Mouse (Mus musculus) intestine, embryonic 15.5 days (tissue): ENCODE data around the gene Pik3r5. TPM values are rescaled to one million over a fixed set of nuclear protein-coding genes. Genes with fewer than 3 reads are reported as not detected.

ENCODE experiments used
- ATAC-seq: fragments of 200-750 bp; cut with Nextera tagmentation; 2 replicates; pipeline ENCODE4 v1.8.0; 2017; ENCODE audit warnings: moderate TSS enrichment, moderate library complexity
- H3K27ac ChIP-seq: fragments of 300-500 bp; sonication (generic); 2 replicates; pipeline ENCODE4 v1.5.1; 2015; ENCODE audit warnings: mild to moderate bottlenecking, inconsistent platforms
- H3K27me3 ChIP-seq: fragments of 300-500 bp; sonication (generic); replicated peaks from 2 replicates; pipeline ENCODE4 v1.6.1; 2015; ENCODE audit warnings: inconsistent platforms
- H3K36me3 ChIP-seq: fragments of 300-500 bp; sonication (generic); 2 replicates; pipeline ENCODE4 v1.6.1; 2015; ENCODE audit warnings: inconsistent platforms
- H3K4me1 ChIP-seq: fragments of 300-500 bp; sonication (generic); replicated peaks from 2 replicates; pipeline ENCODE4 v1.6.1; 2015; ENCODE audit warnings: inconsistent platforms
- H3K4me2 ChIP-seq: fragments of 300-500 bp; sonication (generic); replicated peaks from 2 replicates; pipeline ENCODE4 v1.6.1; 2015; ENCODE audit warnings: mild to moderate bottlenecking, inconsistent platforms
- H3K4me3 ChIP-seq: fragments of 300-500 bp; sonication (generic); replicated peaks from 2 replicates; pipeline ENCODE4 v1.5.1; 2015; ENCODE audit warnings: inconsistent platforms
- H3K9ac ChIP-seq: fragments of 300-500 bp; sonication (generic); 2 replicates; pipeline ENCODE4 v1.6.1; 2015; ENCODE audit warnings: inconsistent platforms
- H3K9me3 ChIP-seq: fragments of 300-500 bp; sonication (generic); 2 replicates; pipeline ENCODE4 v1.6.1; 2016; ENCODE audit warnings: inconsistent platforms
- WGBS: fragments of 180-500 bp; shearing (Covaris S2); methylation state at CpG from one replicate; pipeline ENCODE4 v1.1.7; 2015; 5-methylcytosine and 5-hydroxymethylcytosine counted together
- polyA plus RNA-seq: library from polyadenylated mRNA; unstranded; fragments of >200 nt; fragmentation: Nextera tagmentation; extraction: Ambion mirVana; gene quantifications from 2 replicates; pipeline ENCODE4 v1.2.1, GENCODE M21; 2015

Gene Pik3r5
- polyA plus RNA-seq, 1 experiment from 2014 or later: 0.49 TPM

DNA sequence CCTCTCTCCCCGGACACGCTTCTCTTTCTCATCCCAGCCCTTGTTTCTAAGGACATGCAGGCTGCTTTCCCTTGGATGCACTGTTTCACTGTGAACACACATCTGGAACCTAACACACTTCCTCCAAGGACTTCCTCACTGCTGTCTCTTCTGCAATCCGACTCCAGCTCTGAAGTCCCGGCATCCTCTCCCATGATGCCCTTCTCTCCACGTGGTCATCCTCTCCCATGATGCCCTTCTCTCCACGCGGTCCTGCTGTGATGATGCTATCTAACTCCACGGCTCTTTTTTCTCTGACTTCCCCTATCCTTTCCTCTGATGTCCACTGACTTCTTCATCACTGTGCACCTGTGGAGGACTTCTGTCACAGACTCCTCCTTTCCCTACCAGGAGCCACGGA is 8.2 kb downstream of the Pik3r5 start:
- H3K9me3 ChIP-seq: no peaks in the 10 kb centered on the region
- no peaks in the 10 kb centered on the region for H3K4me1 ChIP-seq
- ATAC-seq: no peak
- no peak overlapping the region for H3K4me3 ChIP-seq
- no peak overlapping the region for H3K27ac ChIP-seq
- no peak overlapping the region for H3K9ac ChIP-seq
- no peaks in the 10 kb centered on the region; the same call in 1 of the 2 replicates for H3K27me3 ChIP-seq
- no peaks in the 10 kb centered on the region for H3K36me3 ChIP-seq
- no peak overlapping the region for H3K4me2 ChIP-seq
- WGBS: 73% methylated on average over 9 of the region's 9 CpGs

DNA sequence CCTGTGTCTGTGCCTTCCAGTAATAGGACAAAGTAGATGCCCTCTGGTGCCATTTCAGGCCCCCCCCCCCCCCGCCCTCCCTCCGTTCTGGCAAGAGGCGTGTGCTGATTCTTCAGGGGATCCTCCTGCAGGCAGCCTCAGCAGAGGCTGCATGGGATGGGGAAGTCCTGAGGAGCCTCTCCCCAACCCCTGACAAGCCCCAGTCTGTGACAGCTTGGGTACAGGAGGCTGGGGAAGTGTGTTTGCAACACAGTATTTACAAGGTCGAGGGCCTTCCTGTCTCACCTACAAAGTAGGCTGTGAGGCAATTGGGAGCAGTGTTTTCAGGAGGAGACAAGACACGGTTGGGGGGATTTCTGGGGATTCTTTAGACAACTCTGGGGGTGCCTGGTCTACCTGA is 9.0 kb downstream of the Pik3r5 start:
- H3K4me3 ChIP-seq: no peak overlapping the region
- H3K9me3 ChIP-seq: no peaks in the 10 kb centered on the region
- no peak overlapping the region for H3K27ac ChIP-seq
- H3K36me3 ChIP-seq: no peaks in the 10 kb centered on the region
- H3K4me1 ChIP-seq: no peaks in the 10 kb centered on the region
- no peak overlapping the region for H3K4me2 ChIP-seq
- no peak for ATAC-seq
- 67% methylated on average over 5 of the region's 5 CpGs for WGBS
- H3K27me3 ChIP-seq: no peaks in the 10 kb centered on the region; the same call in 1 of the 2 replicates
- H3K9ac ChIP-seq: no peak overlapping the region

DNA sequence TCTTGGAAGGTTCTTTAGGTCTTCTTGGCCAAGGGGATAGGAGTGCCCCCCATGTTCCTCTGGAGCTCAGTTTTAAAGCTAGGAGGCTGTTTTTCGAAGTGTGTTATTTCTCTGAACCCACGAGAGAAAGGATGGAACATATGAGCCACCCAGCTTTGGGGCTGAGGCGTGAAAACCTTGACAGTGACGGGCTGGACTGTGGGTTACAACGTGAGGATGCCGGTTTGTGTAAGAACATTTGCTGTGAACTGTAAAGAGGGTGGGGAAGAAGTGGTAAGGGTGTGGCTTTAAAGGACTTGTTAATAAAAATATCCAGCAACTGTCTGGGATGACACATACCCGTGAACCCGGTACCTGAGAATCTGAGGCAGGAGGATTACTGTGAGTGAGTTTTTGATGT is 10.4 kb downstream of the Pik3r5 start:
- H3K9ac ChIP-seq: no peak overlapping the region
- no peaks in the 10 kb centered on the region for H3K9me3 ChIP-seq
- no peaks in the 10 kb centered on the region for H3K36me3 ChIP-seq
- H3K4me1 ChIP-seq: no peaks in the 10 kb centered on the region
- H3K4me3 ChIP-seq: no peak overlapping the region
- H3K27me3 ChIP-seq: no peaks in the 10 kb centered on the region; the same call in 1 of the 2 replicates
- 83% methylated on average over 8 of the region's 8 CpGs for WGBS
- no peak overlapping the region for H3K27ac ChIP-seq
- ATAC-seq: no peak
- no peak overlapping the region for H3K4me2 ChIP-seq

GRCm38 (mm10) chr11:68442983-68443638 is 11.2 kb downstream of the Pik3r5 start:
- no peak for ATAC-seq
- Histone ChIP-seq H3K4me2 (no peak overlapping the region), H3K27ac (no peak overlapping the region), H3K9ac (no peak overlapping the region), H3K36me3 (no peaks in the 10 kb centered on the region), H3K4me3 (no peak overlapping the region), H3K9me3 (no peaks in the 10 kb centered on the region), H3K27me3 (no peaks in the 10 kb centered on the region; the same call in 1 of the 2 replicates), H3K4me1 (no peaks in the 10 kb centered on the region)
- WGBS: 77% methylated on average over 12 of the region's 12 CpGs

- no peaks in the 10 kb centered on the region for H3K36me3 ChIP-seq
- H3K27me3 ChIP-seq: no peaks in the 10 kb centered on the region
- H3K4me1 ChIP-seq: no peaks in the 10 kb centered on the region
- 81% methylated on average over 4 of the region's 4 CpGs for WGBS
- H3K9ac ChIP-seq: no peak overlapping the region
- no peak for ATAC-seq
- no peaks in the 10 kb centered on the region for H3K9me3 ChIP-seq
- no peak overlapping the region for H3K27ac ChIP-seq
- no peak overlapping the region for H3K4me2 ChIP-seq
- H3K4me3 ChIP-seq: no peak overlapping the region
Observed at GRCm38 (mm10) chr11:68445901-68446300, 14.0 kb downstream of the Pik3r5 start.

GRCm38 (mm10) chr11:68446547-68446946 is 14.6 kb downstream of the Pik3r5 start:
- Histone ChIP-seq H3K4me3 (no peak overlapping the region), H3K36me3 (no peaks in the 10 kb centered on the region), H3K27ac (no peak overlapping the region), H3K4me1 (0 out of 2 replicates have a peak, but pooled peaks cover 3% of the 10 kb centered on the region), H3K4me2 (no peak overlapping the region), H3K9ac (no peak overlapping the region), H3K27me3 (no peaks in the 10 kb centered on the region), H3K9me3 (no peaks in the 10 kb centered on the region)
- ATAC-seq: no peak
- 89% methylated on average over 4 of the region's 4 CpGs for WGBS

GRCm38 (mm10) chr11:68447242-68447641 is 15.3 kb downstream of the Pik3r5 start:
- WGBS: 82% methylated on average over 2 of the region's 2 CpGs
- H3K27ac ChIP-seq: no peak overlapping the region
- H3K36me3 ChIP-seq: no peaks in the 10 kb centered on the region
- no peak overlapping the region for H3K9ac ChIP-seq
- 0 out of 2 replicates have a peak, but pooled peaks cover 3% of the 10 kb centered on the region for H3K4me1 ChIP-seq
- H3K27me3 ChIP-seq: no peaks in the 10 kb centered on the region
- no peak for ATAC-seq
- H3K4me3 ChIP-seq: no peak overlapping the region
- H3K9me3 ChIP-seq: no peaks in the 10 kb centered on the region
- H3K4me2 ChIP-seq: no peak overlapping the region

- H3K27me3 ChIP-seq: no peaks in the 10 kb centered on the region
- H3K9me3 ChIP-seq: no peaks in the 10 kb centered on the region
- H3K4me3 ChIP-seq: no peak overlapping the region
- no peak overlapping the region for H3K4me2 ChIP-seq
- no peak overlapping the region for H3K27ac ChIP-seq
- H3K36me3 ChIP-seq: no peaks in the 10 kb centered on the region
- no peak for ATAC-seq
- no peak overlapping the region for H3K9ac ChIP-seq
- 0 out of 2 replicates have a peak, but pooled peaks cover 3% of the 10 kb centered on the region for H3K4me1 ChIP-seq
- 70% methylated on average over 7 of the region's 7 CpGs for WGBS
Observed at GRCm38 (mm10) chr11:68448356-68448755, 16.4 kb downstream of the Pik3r5 start.

DNA sequence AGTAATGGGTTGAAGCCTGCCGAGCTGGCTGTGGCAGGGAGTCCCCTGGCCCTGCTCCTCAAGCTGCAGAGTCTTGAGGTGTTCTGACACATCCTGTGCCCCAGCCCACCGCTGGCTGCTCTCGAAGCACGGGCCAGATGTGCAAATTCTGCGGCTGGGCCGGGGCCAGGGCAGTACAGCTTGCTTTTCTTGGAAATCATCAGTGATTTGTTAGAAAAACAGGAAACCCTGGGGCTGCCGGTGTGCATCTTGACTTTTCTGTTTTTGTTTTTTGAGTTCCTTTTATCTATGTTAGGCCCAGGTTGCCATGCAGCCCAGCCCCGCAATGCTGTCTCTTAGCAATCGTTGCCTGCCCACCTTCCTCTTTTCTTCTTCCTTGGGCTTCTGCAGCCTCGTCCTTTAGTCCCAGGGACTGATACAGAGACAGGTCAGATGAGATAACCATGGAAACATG is 19.4 kb downstream of the Pik3r5 start:
- no peak for ATAC-seq
- no peak overlapping the region for H3K4me3 ChIP-seq
- 54% methylated on average over 10 of the region's 10 CpGs for WGBS
- no peaks in the 10 kb centered on the region for H3K36me3 ChIP-seq
- 0 out of 2 replicates have a peak, but pooled peaks cover 3% of the 10 kb centered on the region for H3K4me1 ChIP-seq
- no peak overlapping the region for H3K9ac ChIP-seq
- no peak overlapping the region for H3K27ac ChIP-seq
- no peaks in the 10 kb centered on the region for H3K9me3 ChIP-seq
- H3K4me2 ChIP-seq: no peak overlapping the region
- H3K27me3 ChIP-seq: no peaks in the 10 kb centered on the region

DNA sequence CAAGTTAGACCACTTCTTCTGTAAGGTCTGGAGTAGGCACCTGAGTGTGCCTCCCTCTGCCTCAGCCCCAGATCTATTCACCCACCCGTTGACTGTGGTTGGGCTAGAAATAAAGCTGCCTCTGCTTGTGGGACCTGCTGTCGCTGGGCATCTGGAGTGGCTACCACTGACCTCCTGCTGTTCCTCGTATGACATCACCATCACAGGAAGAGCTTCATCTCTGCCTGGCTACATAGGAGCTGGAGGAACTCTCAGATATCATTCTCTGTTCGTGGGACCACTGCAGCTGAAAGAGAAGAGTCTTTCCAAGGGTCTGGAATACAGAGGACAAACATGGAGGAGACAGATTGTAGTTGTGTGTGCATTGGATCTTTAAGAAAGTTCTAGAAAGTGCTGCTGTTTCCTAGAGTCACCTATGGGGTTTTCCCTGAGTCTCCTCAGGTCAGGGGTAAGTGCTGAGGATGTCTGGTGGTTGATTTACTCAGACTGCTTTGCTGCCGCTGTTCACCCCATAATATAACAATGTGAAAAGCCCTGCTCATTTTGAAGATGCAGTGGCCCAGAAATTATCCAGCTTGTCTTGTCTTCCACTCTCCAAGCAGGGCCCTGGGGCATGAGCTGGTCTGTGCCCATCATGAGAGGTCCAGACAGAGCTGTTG is 20.0 kb downstream of the Pik3r5 start:
- no peak overlapping the region for H3K27ac ChIP-seq
- H3K36me3 ChIP-seq: no peaks in the 10 kb centered on the region
- no peak overlapping the region for H3K9ac ChIP-seq
- no peak overlapping the region for H3K4me3 ChIP-seq
- no peaks in the 10 kb centered on the region for H3K9me3 ChIP-seq
- H3K4me2 ChIP-seq: no peak overlapping the region
- 0 out of 2 replicates have a peak, but pooled peaks cover 3% of the 10 kb centered on the region for H3K4me1 ChIP-seq
- 59% methylated on average over 5 of the region's 5 CpGs for WGBS
- ATAC-seq: no peak
- H3K27me3 ChIP-seq: no peaks in the 10 kb centered on the region

DNA sequence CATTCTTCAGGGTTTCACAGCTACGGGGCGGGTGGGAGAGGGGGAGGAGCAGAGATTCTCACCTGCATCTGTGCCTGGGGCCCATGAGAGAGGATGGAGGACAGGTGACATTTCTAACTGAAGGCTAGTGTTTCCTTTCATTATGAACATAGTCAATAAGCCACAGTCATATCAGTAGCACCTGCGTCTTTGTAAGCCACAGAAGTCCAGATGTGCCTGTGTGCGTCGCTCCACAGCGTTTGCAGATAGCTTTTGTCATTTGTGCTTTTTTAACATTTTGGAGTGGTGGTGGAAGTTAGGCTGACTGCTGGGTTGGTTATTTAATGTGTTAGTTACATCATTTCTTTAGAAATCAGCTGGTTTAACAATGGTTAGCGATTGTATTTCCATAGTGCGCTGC is 20.8 kb downstream of the Pik3r5 start:
- Histone ChIP-seq H3K9me3 (no peaks in the 10 kb centered on the region), H3K4me1 (0 out of 2 replicates have a peak, but pooled peaks cover 3% of the 10 kb centered on the region), H3K27ac (no peak overlapping the region), H3K9ac (no peak overlapping the region), H3K36me3 (no peaks in the 10 kb centered on the region), H3K4me2 (no peak overlapping the region), H3K4me3 (no peak overlapping the region), H3K27me3 (no peaks in the 10 kb centered on the region)
- ATAC-seq: no peak
- 90% methylated on average over 8 of the region's 8 CpGs for WGBS

DNA sequence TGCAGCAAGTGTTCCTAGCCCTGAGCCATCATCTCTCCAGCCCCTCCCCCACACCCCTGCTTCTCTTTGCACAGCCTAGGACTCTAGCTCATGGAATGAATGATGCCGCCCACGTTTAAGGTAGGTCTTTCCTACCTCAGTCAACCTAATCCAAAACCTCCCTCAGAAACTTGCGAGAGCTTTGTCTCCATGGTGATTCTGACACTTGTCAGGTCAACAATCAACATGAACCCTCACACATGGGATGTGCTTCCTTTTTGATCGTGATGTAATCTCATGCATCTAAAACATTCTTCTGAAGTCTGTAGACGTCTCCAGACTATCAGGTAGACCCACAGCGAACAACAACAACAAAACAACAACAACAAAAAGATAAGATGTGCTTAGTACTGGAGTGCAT is 21.4 kb downstream of the Pik3r5 start:
- no peaks in the 10 kb centered on the region for H3K9me3 ChIP-seq
- H3K36me3 ChIP-seq: no peaks in the 10 kb centered on the region
- no peak overlapping the region for H3K27ac ChIP-seq
- H3K4me1 ChIP-seq: 0 out of 2 replicates have a peak, but pooled peaks cover 3% of the 10 kb centered on the region
- no peaks in the 10 kb centered on the region for H3K27me3 ChIP-seq
- 59% methylated on average over 6 of the region's 6 CpGs for WGBS
- no peak overlapping the region for H3K9ac ChIP-seq
- H3K4me2 ChIP-seq: no peak overlapping the region
- no peak overlapping the region for H3K4me3 ChIP-seq
- ATAC-seq: no peak

DNA sequence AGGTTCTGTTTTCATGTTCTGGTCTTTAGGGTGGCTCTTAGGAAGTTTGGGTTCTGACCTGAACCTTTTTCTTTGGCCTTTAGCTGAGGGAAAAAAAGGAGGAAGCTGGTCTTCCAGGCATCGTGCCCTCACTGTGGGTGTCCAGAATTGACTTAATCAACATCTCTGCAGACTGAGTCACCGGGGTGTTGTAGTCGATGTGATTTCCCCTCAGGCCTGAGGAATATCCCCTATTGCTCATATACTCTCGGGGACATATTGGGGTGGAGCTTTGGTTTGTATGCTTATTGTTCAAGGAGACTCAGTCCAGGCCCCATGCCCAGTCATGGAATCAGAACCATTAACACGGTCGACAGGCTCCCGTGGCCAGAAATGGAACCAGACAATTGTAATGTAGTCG is 26.2 kb downstream of the Pik3r5 start:
- H3K27me3 ChIP-seq: no peaks in the 10 kb centered on the region
- H3K9me3 ChIP-seq: no peaks in the 10 kb centered on the region
- no peaks in the 10 kb centered on the region for H3K4me1 ChIP-seq
- H3K4me3 ChIP-seq: no peak overlapping the region
- no peak overlapping the region for H3K4me2 ChIP-seq
- H3K9ac ChIP-seq: no peak overlapping the region
- H3K27ac ChIP-seq: no peak overlapping the region
- no peak for ATAC-seq
- H3K36me3 ChIP-seq: no peaks in the 10 kb centered on the region
- 85% methylated on average over 8 of the region's 8 CpGs for WGBS
